Mouse (Mus musculus) urinary bladder, postnatal 14 days (tissue): Measurements from ENCODE around the gene Naa30.
"Not testable (repeated sequence)": the region's sequence is repeated elsewhere in the genome, so short reads cannot be mapped to it uniquely, and the experiment has no call there.

ENCODE experiments used
- DNase-seq: peaks from one replicate; pipeline ENCODE4 v3.0.0; 2021; ENCODE audit warnings: low spot score

Gene Naa30

GRCm38 (mm10) chr14:49171867-49172581 is at the start of gene Naa30:
Gene Naa30 (plus strand): TSS chr14:49172226.
- peak; percentile 98 for DNase-seq

GRCm38 (mm10) chr14:49127162-49127779 is 44.8 kb upstream of the Naa30 start:
- no peak for DNase-seq

- no peak for DNase-seq
Observed at GRCm38 (mm10) chr14:49128544-49129263, 43.3 kb upstream of the Naa30 start.

GRCm38 (mm10) chr14:49132391-49132790 is 39.6 kb upstream of the Naa30 start:
- DNase-seq, result no peak

- no peak for DNase-seq
Observed at GRCm38 (mm10) chr14:49138171-49138570, 33.9 kb upstream of the Naa30 start.

GRCm38 (mm10) chr14:49140756-49141155 is 31.3 kb upstream of the Naa30 start:
- no peak for DNase-seq

- peak; percentile 73 for DNase-seq
Observed at GRCm38 (mm10) chr14:49153801-49154200, 18.2 kb upstream of the Naa30 start.

- DNase-seq, result no peak
Observed at GRCm38 (mm10) chr14:49155572-49155971, 16.5 kb upstream of the Naa30 start.

- DNase-seq, result no peak
Observed at GRCm38 (mm10) chr14:49158143-49158925, 13.7 kb upstream of the Naa30 start.

GRCm38 (mm10) chr14:49171286-49171685 is 740 bp upstream of the Naa30 start:
- no peak for DNase-seq

- peak; percentile 41 for DNase-seq
Observed at GRCm38 (mm10) chr14:49172582-49172988, 559 bp downstream of the Naa30 start.

GRCm38 (mm10) chr14:49173290-49174135 is 1.5 kb downstream of the Naa30 start:
- DNase-seq, result no peak

- DNase-seq, result no peak
Observed at GRCm38 (mm10) chr14:49179736-49180135, 7.7 kb downstream of the Naa30 start.

- no peak for DNase-seq
Observed at GRCm38 (mm10) chr14:49186270-49186669, 14.2 kb downstream of the Naa30 start.

GRCm38 (mm10) chr14:49197031-49197527 is 25.1 kb downstream of the Naa30 start:
- DNase-seq, result no peak

GRCm38 (mm10) chr14:49201073-49201778 is 29.2 kb downstream of the Naa30 start:
- no peak for DNase-seq

- not testable (repeated sequence) for DNase-seq
Observed at GRCm38 (mm10) chr14:49210215-49210614, 38.2 kb downstream of the Naa30 start.

- DNase-seq, result no peak
Observed at GRCm38 (mm10) chr14:49218677-49219076, 46.7 kb downstream of the Naa30 start.

GRCm38 (mm10) chr14:49219466-49220022 is 47.5 kb downstream of the Naa30 start:
- not testable (repeated sequence) for DNase-seq

GRCm38 (mm10) chr14:49221771-49222170 is 49.7 kb downstream of the Naa30 start:
- DNase-seq, result no peak
